Mouse (Mus musculus): ENCODE measurements around the gene Scaf8.
"Not testable (repeated sequence)": the region's sequence is repeated elsewhere in the genome, so short reads cannot be mapped to it uniquely, and the experiment has no call there.

The Scaf8 gene

DNA sequence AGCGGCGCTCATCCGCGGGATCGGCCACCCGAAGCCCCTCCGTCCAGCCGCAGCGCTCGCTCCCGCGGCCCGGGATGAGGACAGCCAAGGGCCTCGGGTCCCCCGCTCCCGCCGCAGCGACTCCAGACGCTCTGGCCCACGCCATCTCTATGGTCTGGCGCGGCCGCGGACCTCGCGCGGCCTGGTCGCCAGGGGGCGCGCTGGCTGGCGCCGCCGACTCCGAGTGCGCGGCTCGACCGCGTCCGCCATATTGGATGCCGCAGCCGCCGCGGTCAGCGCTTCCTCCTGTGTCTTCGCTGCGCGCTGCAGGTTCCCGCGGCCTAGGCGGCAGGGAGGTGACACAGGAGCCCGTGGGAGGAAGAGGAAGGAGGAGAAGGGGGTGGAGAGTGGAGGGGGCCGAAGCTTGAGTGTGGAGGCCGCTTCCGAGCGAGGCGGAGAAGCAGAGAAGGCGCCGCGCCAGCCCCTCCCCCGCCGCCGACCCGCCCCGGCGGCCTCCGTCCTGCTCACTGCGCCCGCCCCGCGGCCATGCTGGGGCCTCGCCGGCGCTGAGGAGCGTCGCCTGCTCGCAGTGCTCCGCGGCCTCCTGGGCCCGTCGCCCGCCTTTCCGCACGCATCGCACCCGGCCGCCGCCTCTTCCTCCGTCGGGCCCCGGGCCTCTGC lies at the start of gene Scaf8:
Gene Scaf8 (plus strand): TSS at position 253 of the 660 bp plus-strand sequence.
- DNase-seq (ENCODE audit: low read depth, low spot score) = peak; percentile 95

DNA sequence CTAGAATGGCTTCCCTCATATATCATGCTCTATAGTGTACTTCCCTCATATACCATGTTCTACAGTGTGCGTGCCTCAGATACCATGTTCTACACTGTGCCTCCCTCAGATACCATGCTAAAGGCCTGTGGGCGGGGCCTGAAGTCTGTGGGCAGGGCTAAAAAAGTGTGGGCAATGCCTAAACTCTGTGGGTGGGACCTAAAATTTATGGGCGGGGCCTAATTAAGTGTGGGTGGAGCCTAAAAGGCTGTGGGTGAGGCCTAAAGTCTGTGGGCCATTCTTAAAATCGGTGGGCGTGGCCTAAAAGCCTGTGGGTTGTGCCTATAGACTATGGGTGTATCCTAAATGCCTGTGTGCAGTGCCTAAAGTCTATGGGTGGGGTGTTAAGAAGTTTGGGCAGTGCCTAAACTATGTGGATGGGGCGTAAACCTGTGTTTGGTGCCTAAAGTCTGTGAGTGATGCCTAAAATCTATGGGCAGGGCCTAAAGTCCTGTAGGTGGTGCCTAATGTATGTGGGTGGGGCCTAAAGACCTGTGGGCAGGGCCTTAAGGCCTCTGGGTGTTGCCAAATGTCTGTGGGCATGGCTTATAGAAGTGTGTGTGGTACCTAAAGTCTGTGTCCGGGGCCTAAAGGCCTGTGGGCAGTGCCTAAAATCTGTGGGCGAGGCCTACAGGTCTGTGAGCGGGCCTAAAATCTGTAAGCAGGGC lies 39.5 kb upstream of the Scaf8 start:
- no peak for DNase-seq (ENCODE audit: low read depth, low spot score)

DNA sequence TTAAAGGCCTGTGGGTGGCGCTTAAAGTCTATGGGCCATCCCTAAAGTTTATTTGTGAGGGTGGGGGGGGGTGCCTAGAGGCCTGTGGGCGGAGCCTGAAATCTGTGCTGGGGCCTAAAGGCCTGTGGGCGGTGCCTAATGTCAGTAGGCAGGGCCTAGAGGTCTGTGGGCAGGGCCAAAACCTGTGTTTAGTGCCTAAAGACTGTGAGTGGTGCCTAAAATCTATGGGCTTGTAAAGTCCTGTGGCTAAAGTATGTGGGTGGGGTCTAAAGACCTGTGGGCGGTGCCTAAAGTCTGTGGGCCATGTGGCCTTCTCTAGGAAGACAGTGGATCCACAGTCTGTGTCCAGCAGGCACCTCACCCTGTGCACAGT lies 38.9 kb upstream of the Scaf8 start:
- no peak for DNase-seq (ENCODE audit: low read depth, low spot score)

DNA sequence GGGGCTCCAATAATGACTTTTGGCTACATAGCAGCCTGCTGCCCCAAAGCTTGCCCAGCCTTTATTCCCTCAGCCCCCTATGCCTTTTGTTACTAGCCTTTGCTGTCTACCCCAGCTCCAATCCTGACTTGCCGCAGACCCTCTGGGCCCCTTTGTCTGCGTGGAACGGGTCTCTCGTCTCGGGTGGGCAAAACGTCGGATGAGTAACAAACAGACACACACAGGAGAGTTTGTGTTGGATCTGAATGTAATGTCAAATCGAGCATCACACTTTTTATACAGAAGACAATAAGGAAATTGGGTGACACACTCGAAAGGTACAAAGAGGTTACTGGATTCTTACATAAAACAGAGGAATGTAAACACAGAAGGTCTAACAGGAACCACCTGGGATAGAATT lies 36.8 kb upstream of the Scaf8 start:
- not testable (repeated sequence) for DNase-seq (ENCODE audit: low read depth, low spot score)

DNA sequence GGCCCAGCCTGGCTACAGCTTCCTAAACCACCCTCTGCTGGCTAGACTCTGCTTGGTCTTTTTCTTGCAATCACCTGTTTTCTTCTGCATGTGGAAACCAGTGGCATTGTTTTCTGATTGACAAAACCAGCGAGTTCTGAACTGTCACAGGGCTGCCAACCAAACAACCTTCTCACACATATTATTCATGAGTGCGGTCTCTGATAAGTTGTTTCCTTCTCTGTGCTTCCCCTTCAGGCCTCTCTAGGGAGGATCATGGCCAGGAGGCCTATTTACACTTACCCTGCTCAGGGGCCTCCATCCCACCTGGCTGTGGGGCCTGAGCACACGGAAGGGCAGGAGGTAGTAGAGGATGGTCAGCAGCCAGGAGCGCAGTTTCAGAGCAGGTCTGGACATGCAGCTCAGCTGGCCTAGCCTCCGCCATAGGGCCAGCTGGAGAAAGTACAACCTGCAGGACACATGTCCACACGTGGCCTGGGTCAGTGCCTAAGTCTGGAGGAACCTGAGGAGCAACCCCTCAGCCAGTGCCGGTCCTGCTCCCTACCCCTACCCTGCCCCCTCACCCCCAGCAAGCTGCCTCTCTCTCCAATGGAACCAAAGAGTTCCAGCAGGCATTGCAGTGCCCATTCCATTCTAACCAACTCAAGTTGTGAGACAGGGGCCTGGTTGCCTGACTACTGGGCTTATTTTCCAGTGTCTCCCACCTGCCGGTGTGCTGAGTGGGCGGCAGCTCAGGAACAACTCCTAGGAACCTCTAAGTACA lies 34.0 kb upstream of the Scaf8 start:
- not testable (repeated sequence) for DNase-seq (ENCODE audit: low read depth, low spot score)

DNA sequence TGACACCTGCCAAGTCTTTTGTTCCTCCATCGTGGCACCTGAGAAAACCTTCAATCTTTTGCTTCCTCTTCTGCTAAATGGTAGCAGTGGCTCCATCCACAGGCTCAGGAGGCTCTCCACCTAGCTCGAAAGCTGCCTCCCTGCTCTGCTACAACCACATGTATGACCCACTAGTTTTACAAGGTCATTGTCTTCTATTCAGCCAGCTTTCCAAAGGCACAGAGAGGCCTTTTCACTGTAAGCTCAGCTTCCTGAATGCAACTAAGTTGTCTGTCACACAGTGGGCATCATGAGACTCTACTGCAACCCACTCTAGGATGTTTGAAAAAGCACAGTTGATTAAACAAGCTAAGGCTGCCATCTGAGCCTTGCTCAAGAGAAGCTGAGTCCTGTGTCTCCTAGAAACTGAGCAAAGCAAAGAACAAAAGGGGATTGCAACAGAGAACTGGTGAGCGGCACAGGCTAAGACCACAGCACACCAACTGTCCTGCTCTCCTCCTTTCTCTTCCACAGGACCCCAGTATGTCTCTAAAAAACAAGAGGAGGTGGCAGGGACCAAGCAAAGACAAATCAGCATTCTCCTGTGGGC lies 33.2 kb upstream of the Scaf8 start:
- DNase-seq (ENCODE audit: low read depth, low spot score) = not testable (repeated sequence)

DNA sequence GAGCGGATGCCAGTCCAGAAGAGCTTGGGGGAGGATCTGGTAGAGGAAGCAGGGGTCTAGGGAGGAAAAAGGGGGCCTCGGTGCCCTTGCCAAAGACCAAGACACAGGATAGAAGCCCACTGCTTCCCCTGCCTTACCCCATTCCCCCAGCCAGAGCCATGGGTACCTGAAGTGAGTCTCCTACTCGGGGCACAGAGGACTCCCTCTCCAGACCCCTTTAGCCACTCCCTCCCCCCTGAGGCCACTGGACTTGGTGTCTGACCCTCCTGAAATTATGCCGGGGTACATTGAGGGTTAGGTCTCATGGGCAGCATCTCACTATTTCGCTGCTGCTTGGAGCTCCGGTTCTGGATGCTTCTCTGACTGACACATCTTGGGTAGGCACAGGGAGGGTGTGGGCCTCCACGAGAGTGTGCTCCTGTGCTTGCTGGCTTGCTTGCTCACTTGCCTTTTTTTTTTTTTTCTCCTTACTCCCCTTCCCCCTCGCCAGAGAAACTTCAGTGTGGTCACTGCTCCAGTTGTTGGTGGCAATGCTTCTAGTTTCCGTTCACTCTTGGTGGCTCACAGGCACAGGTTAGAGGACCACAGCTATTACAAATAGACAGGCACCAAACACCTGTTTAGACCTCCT lies 32.5 kb upstream of the Scaf8 start:
- peak; percentile 49 for DNase-seq (ENCODE audit: low read depth, low spot score)

DNA sequence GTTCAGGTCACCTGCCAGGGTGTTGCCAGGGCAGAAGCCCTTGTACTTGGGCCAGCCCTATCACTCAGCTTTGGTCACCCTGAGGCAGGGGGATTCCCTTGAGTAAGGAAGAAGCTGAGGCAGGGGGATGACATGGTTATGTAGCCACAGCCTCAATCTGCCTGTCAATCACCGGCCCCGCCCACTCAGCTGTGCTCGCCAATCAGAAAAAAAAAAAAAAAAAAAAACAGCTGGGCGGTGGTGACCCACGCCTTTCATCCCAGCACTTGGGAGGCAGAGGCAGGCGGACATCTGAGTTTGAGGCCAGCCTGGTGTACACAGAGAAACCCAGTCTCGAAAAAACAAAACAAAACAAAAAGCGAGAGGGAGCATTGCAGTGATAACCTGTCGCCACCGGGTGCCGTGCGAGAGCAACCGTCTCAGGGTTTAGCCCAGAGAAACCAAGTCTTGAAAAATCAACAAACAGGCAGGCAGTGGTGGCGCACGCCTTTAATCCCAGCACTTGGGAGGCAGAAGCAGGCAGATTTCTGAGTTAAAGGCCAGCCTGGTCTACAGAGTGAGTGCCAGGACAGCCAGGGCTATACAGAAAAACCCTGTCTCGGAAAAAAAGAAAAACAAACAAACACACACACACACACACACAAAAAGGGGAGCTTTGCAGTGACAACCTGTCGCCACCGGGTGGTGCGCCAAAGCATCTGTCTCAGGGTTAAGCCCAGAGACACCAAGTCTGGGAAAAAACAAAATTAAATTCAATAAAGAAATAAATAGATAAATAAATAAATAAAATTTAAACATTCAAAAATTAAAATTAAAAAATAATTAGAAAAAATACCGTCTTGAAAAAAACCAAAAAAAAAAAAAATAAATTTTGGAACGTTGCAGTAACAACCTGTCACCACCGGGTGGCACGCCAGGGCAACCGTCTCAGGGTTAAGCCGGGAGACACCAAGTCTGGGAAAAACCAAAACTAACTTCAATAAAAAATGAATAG lies 31.7 kb upstream of the Scaf8 start:
- DNase-seq (ENCODE audit: low read depth, low spot score) = peak; percentile 74

DNA sequence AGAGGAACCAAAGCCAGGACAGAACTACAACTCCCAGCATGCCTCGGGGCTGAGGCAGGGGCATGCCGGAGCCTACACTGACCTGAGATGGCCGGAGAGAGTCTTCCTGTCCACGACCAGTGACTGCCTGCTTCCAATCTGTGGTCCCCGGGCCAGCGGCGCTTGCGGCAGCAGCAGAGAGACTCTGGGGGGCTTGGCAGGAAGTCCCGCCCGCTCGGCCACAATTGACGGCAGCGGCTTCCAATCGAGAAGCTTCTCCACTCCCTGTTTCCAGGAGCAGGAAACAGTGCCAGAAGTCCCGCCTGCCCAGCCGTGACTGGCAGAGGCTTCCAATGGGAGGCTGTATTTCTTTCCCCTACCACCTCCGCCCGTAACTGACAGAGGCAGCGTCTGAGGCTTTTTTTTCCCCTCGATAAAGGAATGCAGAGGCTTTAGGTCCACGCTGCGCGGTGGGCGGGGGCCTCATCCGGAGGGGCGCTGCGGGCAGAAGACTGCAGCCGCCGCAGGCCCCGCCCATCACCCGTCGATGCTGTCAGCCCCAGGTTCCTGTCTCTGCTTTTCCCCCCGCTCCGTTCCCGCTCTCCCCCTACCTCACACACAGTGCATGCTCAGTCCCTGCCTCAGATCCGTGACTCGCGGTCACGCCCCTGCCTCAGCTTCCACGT lies 30.8 kb upstream of the Scaf8 start:
- peak; percentile 99 for DNase-seq (ENCODE audit: low read depth, low spot score)

DNA sequence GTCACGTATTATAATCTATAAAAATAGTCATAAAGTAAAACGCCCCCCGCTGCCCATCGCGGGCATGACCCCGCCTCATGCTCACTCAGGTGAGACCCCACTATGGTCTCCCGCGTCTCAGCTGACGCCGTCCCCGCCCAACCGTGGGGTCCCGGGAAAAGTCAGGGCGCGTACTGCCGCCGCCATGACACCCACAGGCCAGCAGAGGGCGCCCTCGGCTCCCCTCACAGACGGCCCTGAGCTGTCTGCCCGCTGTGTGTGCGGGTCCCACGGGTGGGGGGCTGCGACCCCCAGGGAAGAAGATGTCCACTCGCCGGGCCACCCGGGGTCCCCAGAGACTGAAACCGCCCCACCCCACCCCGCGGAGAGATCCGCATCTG lies 30.2 kb upstream of the Scaf8 start:
- peak; percentile 65 for DNase-seq (ENCODE audit: low read depth, low spot score)

DNA sequence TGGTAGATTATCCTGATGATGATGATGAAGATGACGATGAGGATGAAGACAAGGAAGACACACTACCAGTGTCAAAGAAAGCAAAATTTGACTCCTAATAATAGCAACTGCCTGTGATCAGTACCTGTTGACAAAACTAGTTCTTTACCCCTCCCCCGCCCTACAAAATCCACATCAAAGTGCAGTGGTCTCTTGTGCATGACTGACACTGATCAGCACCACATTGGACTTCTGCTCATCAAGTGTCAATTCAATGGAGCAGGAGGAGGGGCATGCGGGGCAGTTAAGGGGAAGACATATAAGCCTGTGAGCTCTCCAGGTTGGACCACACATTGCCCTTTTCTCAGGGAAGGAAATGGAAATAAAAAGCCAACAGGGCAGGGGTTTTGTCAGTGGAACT lies 29.6 kb upstream of the Scaf8 start:
- no peak for DNase-seq (ENCODE audit: low read depth, low spot score)

DNA sequence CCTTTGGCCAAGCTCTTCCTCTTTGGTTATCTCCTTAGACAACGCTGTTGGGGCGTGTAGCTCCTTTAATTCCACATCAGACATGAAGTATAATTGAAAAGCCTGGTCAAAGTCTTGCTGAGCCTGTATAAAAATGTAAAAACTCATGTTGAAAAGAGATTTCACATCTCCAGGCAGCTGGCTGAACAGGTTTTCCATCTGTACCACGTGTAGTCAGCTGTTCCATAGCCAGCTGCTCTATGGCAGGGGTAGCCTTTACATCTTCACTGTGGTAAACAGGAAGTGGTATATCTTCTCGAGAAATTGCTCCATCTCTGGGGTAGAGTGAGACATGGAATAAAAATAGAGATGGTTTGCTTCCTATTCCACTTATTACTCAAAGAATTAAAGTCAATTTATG lies 22.1 kb upstream of the Scaf8 start:
- no peak for DNase-seq (ENCODE audit: low read depth, low spot score)

DNA sequence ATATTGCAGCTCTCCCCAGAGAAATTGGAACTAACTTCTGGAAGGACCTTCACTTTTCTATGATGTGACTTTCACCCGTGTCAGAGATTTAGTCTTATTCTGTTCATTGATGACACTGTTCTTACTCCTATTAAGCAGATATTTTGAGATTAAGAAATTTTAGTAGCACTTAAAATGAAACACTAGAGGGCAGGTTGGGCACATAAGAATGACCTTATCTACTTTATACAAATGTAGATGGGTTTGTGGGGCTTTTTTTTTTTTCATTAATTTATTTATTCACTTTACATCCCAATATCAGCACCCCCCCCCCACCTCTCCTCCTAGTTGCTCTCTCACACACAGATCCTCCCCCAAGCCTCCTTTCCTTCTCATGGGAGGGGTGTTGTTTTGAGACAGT lies 15.5 kb upstream of the Scaf8 start:
- not testable (repeated sequence) for DNase-seq (ENCODE audit: low read depth, low spot score)

DNA sequence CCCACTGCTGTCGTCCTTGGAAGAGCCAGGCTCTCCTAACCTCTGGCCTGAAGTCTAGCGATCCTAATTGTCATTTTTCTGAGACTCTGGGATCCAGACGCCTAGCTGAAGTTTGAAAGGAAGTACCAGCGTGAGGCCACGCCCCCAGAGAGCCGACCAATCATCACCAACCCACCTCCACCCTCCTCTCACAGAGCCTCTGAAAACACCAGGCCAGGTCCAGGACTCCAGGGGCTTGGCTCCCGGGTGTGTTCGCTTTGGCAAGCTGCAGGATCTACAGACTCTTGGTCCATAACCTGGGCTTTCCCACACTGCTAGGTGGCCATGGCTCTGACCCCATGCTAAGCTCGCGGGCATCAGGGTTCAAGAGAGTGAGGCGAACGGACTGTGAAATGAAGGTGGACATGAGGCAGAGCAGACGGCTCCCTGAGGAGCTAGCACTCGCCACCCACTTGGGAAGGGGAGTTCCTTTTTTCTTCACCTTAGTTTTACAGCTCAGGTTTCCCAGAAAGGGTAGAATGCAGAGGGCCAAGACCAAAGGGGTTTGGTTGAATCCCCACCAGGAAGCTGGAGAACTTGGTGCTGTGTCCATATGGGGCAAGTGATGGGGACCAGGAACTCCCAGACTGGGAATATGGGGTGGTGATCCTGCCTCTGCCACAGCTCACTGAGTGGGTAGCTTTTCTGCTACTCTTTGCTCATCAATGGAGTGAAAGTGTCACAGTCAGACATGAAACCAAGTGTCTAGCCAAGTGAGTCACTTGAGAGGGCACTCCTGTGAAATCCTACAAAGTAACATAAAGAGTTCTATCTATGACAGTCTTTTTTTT lies 12.2 kb upstream of the Scaf8 start:
- DNase-seq (ENCODE audit: low read depth, low spot score) = peak; percentile 36

DNA sequence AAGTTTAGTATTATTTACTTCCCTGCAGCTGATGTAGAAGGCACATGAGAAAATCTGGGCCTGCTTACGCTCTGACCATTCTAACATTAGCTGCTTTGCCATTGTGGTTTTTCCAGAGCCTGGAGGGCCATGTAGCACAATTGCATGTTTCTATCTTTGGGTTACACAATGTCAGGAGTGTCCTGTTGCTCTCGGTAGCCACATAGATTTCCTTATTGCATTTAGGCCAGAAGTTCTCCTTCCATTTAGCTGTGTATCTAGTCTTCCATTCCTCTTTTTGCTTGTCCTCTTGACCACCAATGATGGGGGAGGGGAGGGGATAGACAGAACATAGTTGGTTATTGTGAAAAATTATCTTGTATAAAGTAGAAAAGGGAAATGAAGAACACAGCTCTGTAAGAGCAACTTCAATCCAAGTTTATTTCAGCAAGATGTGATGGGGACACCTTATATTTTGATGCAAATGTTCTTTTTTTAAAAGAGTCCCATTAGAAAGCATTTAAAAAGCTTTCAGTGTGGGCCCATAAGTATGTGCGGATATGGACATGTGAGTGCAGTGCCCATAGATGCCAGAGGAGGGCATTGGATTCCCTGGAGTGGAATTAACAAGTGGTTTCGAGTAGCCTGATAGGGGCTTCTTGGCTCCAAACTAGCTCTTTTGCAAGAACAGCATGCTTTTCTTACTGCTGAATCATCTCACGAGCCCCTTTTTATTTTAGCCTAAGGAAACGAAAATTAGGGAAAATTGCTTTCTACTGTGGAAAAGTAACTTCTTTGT lies 10.4 kb upstream of the Scaf8 start:
- no peak for DNase-seq (ENCODE audit: low read depth, low spot score)

DNA sequence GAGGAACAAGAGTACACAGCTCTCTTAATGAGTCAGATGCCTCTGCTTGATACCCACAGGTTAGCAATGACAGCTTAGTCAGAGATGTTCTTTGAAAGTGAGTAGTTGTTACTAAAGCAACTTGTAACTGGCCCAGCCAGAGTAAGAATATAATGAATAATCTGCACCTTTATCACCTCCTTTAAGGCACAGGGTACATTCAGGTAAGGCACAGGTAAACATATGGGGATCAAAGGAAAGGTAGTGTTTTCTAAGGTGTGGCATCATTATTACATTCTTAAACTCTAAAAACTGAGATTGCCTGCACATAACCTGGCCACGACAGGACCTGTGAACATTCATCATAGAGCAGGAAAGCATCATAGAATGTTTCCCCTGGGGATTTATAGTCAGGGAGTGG lies 9.8 kb upstream of the Scaf8 start:
- DNase-seq (ENCODE audit: low read depth, low spot score) = no peak

DNA sequence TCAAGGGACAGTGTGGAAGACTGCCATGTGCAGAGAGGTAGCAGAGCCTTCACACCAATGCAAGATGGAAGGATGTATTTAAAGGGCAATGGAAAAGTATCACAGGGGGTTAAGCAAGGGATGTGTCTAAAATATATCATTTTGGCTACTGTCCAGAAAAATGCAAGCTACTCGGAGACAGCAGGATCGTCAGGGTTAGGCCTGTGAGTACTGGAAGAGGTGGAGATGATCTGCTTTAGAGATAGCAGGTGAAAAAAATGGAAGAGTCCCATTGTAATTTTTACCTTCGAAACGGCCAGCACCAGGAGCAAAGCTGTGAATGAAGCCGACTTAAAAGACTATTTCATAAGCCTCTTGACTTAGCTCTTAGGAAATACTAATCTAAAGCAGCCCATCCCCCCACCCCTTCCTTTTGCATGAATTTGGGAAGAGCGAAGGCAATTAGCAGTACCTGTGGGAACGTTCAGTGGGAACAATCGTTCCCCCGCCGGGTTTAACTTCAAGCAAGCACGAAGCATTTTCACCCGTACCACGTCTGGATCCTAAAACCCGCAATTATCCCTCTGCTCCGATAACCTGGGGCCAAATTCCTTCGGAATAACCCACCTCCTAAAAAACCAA lies 925 bp upstream of the Scaf8 start:
- DNase-seq (ENCODE audit: low read depth, low spot score) = peak; percentile 58

DNA sequence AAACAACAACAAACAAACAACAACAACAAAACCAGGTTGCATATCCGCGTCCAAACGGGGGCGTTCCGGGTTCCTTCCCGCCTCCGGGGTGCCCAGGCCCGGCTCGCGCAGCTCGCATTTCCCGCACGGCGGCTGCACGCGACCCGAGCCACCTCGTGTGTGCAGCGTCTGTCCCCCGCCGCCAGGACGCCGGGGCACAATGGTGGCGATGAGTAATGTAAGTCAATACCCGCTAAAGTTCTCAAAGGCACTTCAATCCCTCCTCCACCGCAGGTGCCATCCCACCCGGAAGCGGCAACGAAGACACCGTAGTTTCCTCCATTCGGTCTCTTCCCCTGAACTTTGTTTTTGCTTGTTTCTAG lies 433 bp upstream of the Scaf8 start:
- DNase-seq (ENCODE audit: low read depth, low spot score) = no peak

Data from brain, adult 2 months (tissue).